Mouse (Mus musculus) adrenal gland, postnatal 4 days (tissue): Measurements from ENCODE around the gene Rasal2. TPM values are rescaled to one million over a fixed set of nuclear protein-coding genes. Genes with fewer than 3 reads are reported as not detected.

Experiments used
- DNase-seq, 2 experiments: peaks; one replicate each; pipeline ENCODE4 v3.0.0; 2021 to 2022; ENCODE audit warnings: low spot score in 2 of 2, mixed read lengths in 2 of 2
- total RNA-seq, 2 experiments: library from RNA; stranded (reverse); gene quantifications; 2 replicates each; pipeline ENCODE4 v1.2.3; 2021

Gene Rasal2
- total RNA-seq, 2 experiments from 2014 or later: 12.2 to 13.6 TPM

DNA sequence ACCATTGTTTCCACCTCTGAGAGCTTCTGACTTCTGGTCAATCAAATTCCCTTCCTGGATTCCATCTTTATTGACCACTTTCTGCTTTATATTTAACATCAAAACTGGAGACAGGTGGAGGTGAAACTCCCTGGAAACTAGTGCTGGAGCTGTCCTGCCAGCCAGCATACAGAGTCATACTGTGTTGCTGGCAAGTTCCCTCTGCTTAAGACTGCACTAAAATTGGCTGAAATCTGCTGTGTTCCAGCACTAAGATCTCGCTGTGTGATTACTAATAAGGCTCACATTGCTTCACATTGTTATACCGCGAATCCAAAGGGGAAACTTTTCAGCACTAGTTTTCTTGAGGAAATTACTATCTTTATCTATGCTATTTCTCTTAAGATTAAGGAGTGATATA is 267.8 kb downstream of the Rasal2 start:
- no peak for DNase-seq

DNA sequence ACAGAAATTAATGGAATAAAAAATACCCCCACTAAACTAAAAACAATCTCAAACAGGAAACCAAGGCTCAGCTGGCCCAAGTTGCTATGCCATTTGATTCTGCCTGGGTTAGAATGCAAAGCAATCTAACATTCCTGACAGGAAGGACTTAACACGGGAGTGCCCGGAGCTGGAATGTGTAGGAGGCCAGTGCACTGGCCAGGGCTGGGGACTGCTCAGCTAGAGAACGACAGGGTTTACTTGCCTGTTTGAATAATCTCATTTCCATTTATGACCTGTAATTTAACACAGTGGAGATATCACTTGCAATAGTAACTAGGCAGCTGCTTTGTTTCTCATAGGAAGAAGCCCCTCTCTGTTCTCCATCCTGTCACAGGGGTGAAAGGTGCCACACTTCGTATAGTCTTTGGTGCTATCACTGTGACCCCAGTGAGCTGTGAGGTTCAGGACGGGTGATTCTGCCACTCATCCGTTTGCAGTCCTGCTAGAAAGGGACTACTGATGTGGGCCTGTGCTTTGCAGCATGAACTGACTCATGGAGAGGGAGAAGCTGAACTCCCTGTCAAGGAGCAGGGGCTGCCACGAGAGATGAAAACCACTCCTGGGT is 269.0 kb downstream of the Rasal2 start:
- no peak for DNase-seq

DNA sequence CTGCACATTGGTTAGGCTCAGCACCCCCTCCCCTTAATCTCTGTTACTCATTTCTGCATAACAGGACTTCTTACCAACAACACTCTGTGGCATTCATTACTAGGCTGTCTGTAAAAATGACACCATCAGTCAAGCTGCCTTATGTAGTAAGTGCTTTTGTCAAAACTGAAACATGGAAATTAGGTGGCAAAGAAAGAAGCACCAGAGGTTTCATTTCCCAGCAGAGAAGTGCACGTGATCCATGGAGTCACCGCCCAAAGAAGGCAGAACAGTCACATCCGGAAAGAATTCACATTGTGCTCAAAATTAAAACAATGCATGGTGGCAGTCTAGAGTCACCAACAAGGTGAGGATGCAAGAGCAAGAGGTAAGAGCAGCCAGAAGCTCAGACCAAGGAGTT is 271.4 kb downstream of the Rasal2 start:
- no peak for DNase-seq

GRCm38 (mm10) chr1:157137854-157138241 is 274.5 kb downstream of the Rasal2 start:
- no peak for DNase-seq

- DNase-seq: no peak
These were observed 275.1 kb downstream of the Rasal2 start for GRCm38 (mm10) chr1:157137132-157137853.

- no peak for DNase-seq
These were observed 284.2 kb downstream of the Rasal2 start for GRCm38 (mm10) chr1:157128219-157128618.

DNA sequence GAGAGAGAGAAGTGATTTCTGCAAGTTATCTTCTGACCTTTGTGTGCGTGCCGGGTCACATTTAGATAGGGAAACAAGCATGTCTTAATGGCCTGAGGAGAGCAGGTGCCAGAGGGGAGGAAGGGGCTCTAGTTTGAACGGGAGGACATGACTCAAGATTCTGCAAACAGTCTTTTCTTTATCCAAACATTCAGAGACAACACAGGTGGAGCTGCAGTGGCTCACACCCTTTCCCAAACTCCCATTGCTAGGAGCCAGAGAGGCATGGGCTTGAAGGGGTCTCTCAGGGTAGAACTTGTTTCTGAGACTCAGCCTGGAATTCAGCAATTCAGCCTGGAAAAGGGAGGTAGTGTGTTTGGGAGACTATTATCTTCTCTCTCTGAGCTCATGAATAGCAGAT is 288.6 kb downstream of the Rasal2 start:
- DNase-seq: no peak

- DNase-seq: no peak
These were observed 293.2 kb downstream of the Rasal2 start for GRCm38 (mm10) chr1:157119168-157119567.

DNA sequence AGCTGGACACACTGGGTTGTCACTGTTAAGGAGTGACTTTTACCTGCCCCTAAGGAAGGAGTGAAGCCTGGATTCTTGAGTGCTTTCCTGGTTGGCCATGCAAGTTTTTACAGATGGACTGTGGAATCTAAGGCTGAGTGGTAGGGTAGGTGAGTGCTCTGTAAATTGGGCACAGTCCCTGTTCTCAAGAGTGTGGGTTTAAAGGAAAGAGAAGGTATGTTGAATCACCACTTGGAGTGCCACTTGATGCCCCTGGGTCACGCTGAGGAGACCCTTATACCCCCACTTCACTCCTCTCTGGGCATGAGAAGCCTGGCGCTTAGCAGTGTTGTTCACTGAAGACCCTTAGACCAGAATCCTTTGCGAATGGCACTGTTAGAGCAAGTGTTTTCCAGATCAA is 295.0 kb downstream of the Rasal2 start:
- no peak for DNase-seq

GRCm38 (mm10) chr1:157114492-157114891 is 297.9 kb downstream of the Rasal2 start:
- DNase-seq: no peak

DNA sequence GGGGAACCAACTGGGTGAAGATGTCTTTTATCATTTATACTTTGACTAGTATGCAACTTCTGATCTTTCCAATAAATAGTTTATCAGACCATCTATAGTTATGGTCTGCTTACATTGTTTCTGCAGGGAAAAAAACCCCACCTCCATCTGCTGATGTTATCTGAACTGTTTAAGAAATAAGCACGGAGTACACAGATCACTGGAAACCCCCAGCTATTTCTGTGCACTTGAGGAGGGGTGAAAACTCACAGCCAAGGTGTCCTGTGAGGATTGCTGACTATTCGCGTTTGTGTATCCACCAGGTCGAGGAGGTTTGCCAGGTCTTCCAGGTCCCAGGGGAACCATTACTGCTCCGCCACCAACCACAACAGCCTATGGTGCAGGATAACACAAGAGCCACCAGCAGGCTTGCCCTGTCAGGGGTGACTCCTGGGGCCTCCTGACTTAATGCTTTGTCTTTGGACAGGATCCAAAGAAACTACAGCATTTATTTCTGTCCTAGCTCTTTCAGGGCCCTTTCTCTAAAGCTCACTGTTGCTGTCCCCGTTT is 302.0 kb downstream of the Rasal2 start:
- no peak for DNase-seq

GRCm38 (mm10) chr1:157108580-157108979 is 303.8 kb downstream of the Rasal2 start, which contains the start of gene Tex35:
Tex35 (minus strand) TSS chr1:157108680.
- DNase-seq: no peak

DNA sequence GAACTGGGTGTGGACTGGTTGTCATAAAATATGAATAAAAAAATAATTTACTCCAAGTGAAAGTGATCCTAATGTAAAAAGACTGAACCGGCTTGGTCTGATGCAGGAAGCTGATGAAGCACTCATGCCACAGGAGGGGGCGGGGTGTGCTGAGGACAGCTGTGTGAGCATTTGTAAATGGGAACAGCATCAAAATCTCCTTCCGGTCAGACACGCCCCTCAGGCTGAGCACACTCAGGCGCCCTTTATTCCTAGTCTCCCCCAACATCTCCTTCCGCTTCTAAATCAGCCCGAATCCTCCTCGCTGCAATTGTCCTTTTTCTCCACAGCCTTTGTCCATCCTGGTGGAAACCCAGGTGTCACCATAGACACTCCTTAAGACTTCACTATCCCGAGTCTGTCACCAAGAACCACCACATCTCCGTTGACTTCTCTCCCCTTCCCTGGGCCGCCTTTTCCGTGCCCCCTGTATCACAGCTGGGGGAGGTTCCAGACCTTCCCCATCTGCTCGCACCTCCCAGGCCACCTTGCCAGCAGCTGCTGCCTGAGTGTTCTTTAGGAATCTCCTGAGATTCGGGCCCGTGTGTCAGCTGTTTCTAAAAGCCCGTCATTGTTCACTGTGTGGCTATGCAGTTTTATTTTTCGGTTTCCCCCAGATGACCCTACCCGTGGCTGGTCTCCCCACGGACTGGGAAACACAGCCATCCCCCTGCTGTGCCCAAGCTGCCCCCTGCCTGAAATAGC is 311.1 kb downstream of the Rasal2 start:
- DNase-seq: no peak

GRCm38 (mm10) chr1:157095534-157095933 is 316.9 kb downstream of the Rasal2 start:
- no peak for DNase-seq

DNA sequence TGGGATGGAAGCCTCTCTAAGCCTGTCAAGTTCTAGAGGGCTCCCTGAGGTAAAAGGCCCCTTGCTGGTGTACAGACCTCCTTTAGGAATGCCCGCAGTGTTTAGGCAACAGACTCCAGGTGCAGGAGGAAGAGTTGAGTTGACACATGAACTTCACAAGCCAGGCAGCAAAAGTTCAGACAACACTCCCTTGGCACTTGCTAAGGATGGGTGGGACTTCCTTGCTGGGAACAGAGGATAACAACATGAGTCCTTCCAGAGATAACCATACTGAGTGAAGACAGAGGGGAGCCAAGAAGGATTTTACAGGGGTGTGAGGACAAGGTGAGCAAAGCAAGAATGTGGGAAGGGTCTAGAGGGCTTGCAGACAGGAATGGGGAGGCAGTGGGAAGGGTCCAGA is 319.8 kb downstream of the Rasal2 start:
- DNase-seq: no peak

DNA sequence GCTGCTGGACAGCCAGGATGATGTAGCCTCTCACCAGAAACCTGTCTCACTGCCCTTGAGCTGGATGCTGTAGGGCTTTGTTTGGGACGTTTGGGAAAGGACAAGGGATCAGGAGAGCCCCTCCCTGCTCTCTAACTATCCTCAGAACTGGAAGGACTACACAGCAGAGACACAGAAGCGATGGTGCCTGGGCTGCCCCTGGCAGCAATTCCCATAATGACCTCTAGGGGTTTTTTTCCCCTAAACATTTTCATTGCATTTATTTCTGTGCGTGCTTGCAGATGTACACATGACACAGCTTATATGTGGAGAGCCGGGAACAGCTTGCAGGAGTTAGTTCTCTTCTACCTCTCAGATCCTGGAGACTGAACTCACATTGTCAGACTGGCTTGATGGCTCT is 320.3 kb downstream of the Rasal2 start:
- no peak for DNase-seq

DNA sequence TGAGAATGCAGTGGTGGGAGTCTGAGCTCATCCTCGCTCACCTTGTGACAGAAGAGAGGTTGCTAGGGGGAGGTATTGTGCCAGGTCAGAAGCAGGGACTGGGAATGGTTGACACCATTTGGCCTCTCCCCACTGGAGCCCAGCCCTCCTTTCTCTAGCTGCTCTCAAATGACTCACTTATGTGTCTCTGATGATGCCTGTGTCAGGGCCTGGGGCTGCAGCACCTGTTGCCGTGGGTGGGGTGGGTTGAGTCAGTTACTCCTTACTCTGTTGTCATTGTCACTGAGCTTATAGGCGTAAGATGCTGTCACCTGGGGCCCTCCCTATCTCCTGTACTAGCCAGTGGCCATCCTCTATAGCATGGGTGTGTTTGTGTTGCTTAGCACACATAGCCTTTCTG is 321.6 kb downstream of the Rasal2 start:
- DNase-seq: no peak

GRCm38 (mm10) chr1:157086097-157086994 is 326.0 kb downstream of the Rasal2 start:
- peak; percentile 32 to 43 for DNase-seq
